Mouse (Mus musculus): ENCODE measurements around the gene Ascc1. TPM values are rescaled to one million over a fixed set of nuclear protein-coding genes. Genes with fewer than 3 reads are reported as not detected.

Gene Ascc1
- polyA plus RNA-seq (2012; rRNA removed), result 37.9 and 38.8 TPM in 2 replicates

DNA sequence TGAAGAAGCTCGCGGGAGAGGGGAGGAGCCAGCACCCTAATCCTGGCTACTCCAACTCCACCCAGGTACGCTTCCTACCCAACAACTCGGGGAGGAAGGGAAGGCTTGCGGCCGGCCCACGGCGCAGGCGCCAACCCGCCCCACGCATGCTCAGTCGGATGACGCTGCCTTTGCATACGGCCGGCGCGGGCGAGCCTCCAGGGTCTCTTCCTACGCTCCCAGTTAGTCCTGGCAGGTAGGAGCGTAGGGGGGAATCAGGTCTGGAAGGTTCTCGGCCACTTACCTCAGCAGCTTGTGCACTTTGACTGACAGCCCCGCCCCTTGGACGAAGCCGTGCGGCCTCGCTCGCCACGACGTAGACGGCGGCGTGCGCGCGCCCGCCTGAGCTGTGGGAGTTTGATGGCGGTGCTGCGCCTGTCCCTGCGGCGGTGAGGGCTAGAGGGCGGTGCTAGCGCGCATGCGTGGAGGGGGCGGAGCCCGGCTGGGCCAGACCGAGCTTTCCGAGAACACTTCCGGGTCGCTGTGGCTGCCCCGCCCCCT is at the start of gene Ascc1, which contains the start of gene Anapc16:
Gene Ascc1 (plus strand): TSS at position 133 of the 540 bp plus-strand sequence.
Gene Anapc16 (minus strand): TSS at position 463 of the 540 bp plus-strand sequence.

GRCm38 (mm10) chr10:60106146-60106530 is 103.5 kb downstream of the Ascc1 start, which contains the start of gene Spock2:
Spock2 (plus strand) TSS chr10:60106219.

Other genes starting within 250 kb of the Ascc1 start
- 22.7 and 24.4 TPM in 2 replicates for gene Dnajb12, start 123.2 kb upstream of the Ascc1 start, polyA plus RNA-seq (2012; rRNA removed)
- 127 and 135 TPM in 2 replicates for gene Ddit4, start 51.0 kb upstream of the Ascc1 start, polyA plus RNA-seq (2012; rRNA removed)
- 95.2 and 102 TPM in 2 replicates for gene Anapc16, start 330 bp downstream of the Ascc1 start, polyA plus RNA-seq (2012; rRNA removed)
- 156 and 172 TPM in 2 replicates for gene Spock2, start 103.4 kb downstream of the Ascc1 start, polyA plus RNA-seq (2012; rRNA removed)
- gene Chst3, start 216.5 kb downstream of the Ascc1 start, polyA plus RNA-seq (2012; rRNA removed), result 2.1 TPM in 2 replicates

All from central nervous system, embryonic 18 days (tissue).